Mouse (Mus musculus) activated CD4-positive, CD25-positive, alpha-beta regulatory T cell (primary cell): Measurements from ENCODE around the gene Zfp551. TPM values are rescaled to one million over a fixed set of nuclear protein-coding genes. Genes with fewer than 3 reads are reported as not detected.

Source experiments
- polyA plus RNA-seq, 2 experiments: library from polyadenylated mRNA; unstranded; fragments of 100-300 nt; shearing (Covaris generic); gene quantifications; one replicate each; pipeline ENCODE4 v1.2.1; 2017

The Zfp551 gene
- polyA plus RNA-seq, result 1 to 10 TPM; 1.7 to 2.3 TPM

GRCm38 (mm10) chr7:12422245-12422849 is at the start of gene Zfp551:
Gene Zfp551, minus strand, starts transcription at chr7:12422751.

GRCm38 (mm10) chr7:12369173-12369572 is 53.4 kb downstream of the Zfp551 start, which contains the start of gene Vmn1r84:
Gene Vmn1r84, minus strand, starts transcription at chr7:12369273.

Other genes starting within 250 kb of the Zfp551 start
- under 1 TPM in 1 of 2 experiments, not detected in 1; 0.28 TPM for gene Vmn1r80, start 233.5 kb downstream of the Zfp551 start, polyA plus RNA-seq
- gene Vmn1r81, start 154.5 kb downstream of the Zfp551 start, polyA plus RNA-seq, result under 1 TPM; 0.02 to 0.05 TPM
- not detected for gene Vmn1r82, start 122.3 kb downstream of the Zfp551 start, polyA plus RNA-seq
- not detected for gene Vmn1r83, start 93.3 kb downstream of the Zfp551 start, polyA plus RNA-seq
- gene Vmn1r84, start 53.5 kb downstream of the Zfp551 start, polyA plus RNA-seq, result under 1 TPM in 1 of 2 experiments, not detected in 1; 0.39 TPM
- 1 to 10 TPM; 7.2 to 8.5 TPM for gene Zfp606, start 55.5 kb upstream of the Zfp551 start, polyA plus RNA-seq
- not detected for gene 2900092C05Rik, start 89.8 kb upstream of the Zfp551 start, polyA plus RNA-seq
- under 1 TPM; 0.02 to 0.11 TPM for gene Vmn2r53, start 186.0 kb upstream of the Zfp551 start, polyA plus RNA-seq
- gene Vmn2r54, start 217.6 kb upstream of the Zfp551 start, polyA plus RNA-seq, result not detected